Comparison of ENCODE assay signal across 14 mouse cellular contexts in genomic region chr9:49816115-49816650, GRCm38 (mm10). TPM values are rescaled to one million over a fixed set of nuclear protein-coding genes. Genes with fewer than 3 reads are reported as not detected.
DNase-seq lines count a peak whose midpoint lies in the region; ATAC-seq and TF ChIP-seq lines count a peak whose summit lies in the region.
"Had no signal": no experiment of that assay in that cellular context is flagged by ENCODE, and none has a peak within 500 bp of the region (broad histone marks: within the 10 kb centered on the region; RNA-seq: fewer than 3 reads in every experiment).

No protein-coding gene starts in this region.

- no peaks in the 10 kb centered on the region for H3K27me3 ChIP-seq in heart, embryonic 15.5 days
- H3K27me3 ChIP-seq in kidney, adult 2 months (replicated peaks; ENCODE audit: control insufficient read depth, insufficient read depth, low read length): no peaks in the 10 kb centered on the region
- no peaks in the 10 kb centered on the region for H3K27me3 ChIP-seq in embryonic facial prominence, embryonic 10.5 days (replicated peaks; ENCODE audit: low read depth, poor library complexity, severe bottlenecking)
- H3K27me3 ChIP-seq in stomach, embryonic 15.5 days (replicated peaks): no peaks in the 10 kb centered on the region
- H3K27me3 ChIP-seq: embryonic facial prominence, embryonic 13.5 days; liver, embryonic 15.5 days had no signal

- no peak overlapping the region for H3K4me3 ChIP-seq in heart, embryonic 15.5 days
- H3K4me3 ChIP-seq in kidney, adult 2 months (ENCODE audit: insufficient read depth, low read depth, low read length): no peak overlapping the region
- no peak overlapping the region for H3K4me3 ChIP-seq in embryonic facial prominence, embryonic 10.5 days
- no peak overlapping the region for H3K4me3 ChIP-seq in stomach, embryonic 15.5 days (replicated peaks)
- H3K4me3 ChIP-seq in layer of hippocampus, adult 2 months: no peak overlapping the region
- H3K4me3 ChIP-seq: embryonic facial prominence, embryonic 13.5 days; liver, embryonic 15.5 days had no signal

- no peak for TF ChIP-seq POLR2A in kidney, adult 2 months (IDR thresholded peaks at IDR 0.05; ENCODE audit: low read depth, low read length)

- 42% methylated on average over 10 of the region's 10 CpGs for WGBS in heart, embryonic 15.5 days
- WGBS in kidney, adult 2 months: 36% methylated on average over 10 of the region's 10 CpGs
- WGBS in embryonic facial prominence, embryonic 10.5 days: 75% methylated on average over 10 of the region's 10 CpGs
- 51% methylated on average over 10 of the region's 10 CpGs for WGBS in stomach, embryonic 15.5 days

- ATAC-seq in heart, embryonic 15.5 days (replicated peaks; ENCODE audit: insufficient number of reproducible peaks, insufficient read depth, low FRiP score, low read depth): peak; percentile 82
- peak; percentile 27; the same call in 1 of the 2 replicates for ATAC-seq in stomach, embryonic 15.5 days (ENCODE audit: insufficient read depth, low FRiP score, low read depth)

- no peak overlapping the region for H3K9ac ChIP-seq in heart, embryonic 15.5 days
- no peak overlapping the region for H3K9ac ChIP-seq in stomach, embryonic 15.5 days
- H3K9ac ChIP-seq: embryonic facial prominence, embryonic 13.5 days; liver, embryonic 15.5 days had no signal

- DNase-seq in heart, adult 11 months: no peak
- peak; percentile 29 for DNase-seq in kidney, postnatal 14 days
- no peak for DNase-seq in kidney, adult 2 months
- DNase-seq in embryonic facial prominence, embryonic 10.5 days (ENCODE audit: low spot score): peak; percentile 23
- no peak for DNase-seq in layer of hippocampus, adult 2 months (ENCODE audit: low spot score in 2 of 2)
- no peak for DNase-seq in right cerebral cortex, postnatal 4 days
- DNase-seq: cerebellum, adult 8-10 months; kidney, adult 8-10 months; thymus, adult 2 months had no signal

- no peaks in the 10 kb centered on the region for H3K36me3 ChIP-seq in heart, embryonic 15.5 days
- H3K36me3 ChIP-seq in kidney, adult 2 months (ENCODE audit: control insufficient read depth, insufficient read depth, low read length): no peaks in the 10 kb centered on the region
- no peaks in the 10 kb centered on the region for H3K36me3 ChIP-seq in embryonic facial prominence, embryonic 10.5 days (replicated peaks)
- H3K36me3 ChIP-seq in stomach, embryonic 15.5 days: no peaks in the 10 kb centered on the region
- H3K36me3 ChIP-seq: embryonic facial prominence, embryonic 13.5 days; liver, embryonic 15.5 days had no signal

- peak overlapping the region; percentile 85 for H3K27ac ChIP-seq in heart, embryonic 15.5 days
- H3K27ac ChIP-seq in kidney, adult 2 months (ENCODE audit: insufficient read depth, low read depth, low read length): no peak overlapping the region
- no peak overlapping the region for H3K27ac ChIP-seq in embryonic facial prominence, embryonic 10.5 days (replicated peaks)
- H3K27ac ChIP-seq in stomach, embryonic 15.5 days: no peak overlapping the region
- H3K27ac ChIP-seq in layer of hippocampus, adult 2 months: no peak overlapping the region
- H3K27ac ChIP-seq: embryonic facial prominence, embryonic 13.5 days; liver, embryonic 15.5 days had no signal

- H3K4me1 ChIP-seq in heart, embryonic 15.5 days (replicated peaks): peaks cover 9% of the 10 kb centered on the region; the same call in 1 of the 2 replicates
- H3K4me1 ChIP-seq in kidney, adult 2 months (ENCODE audit: control insufficient read depth, insufficient read depth, low read length): no peaks in the 10 kb centered on the region
- peaks cover 11% of the 10 kb centered on the region for H3K4me1 ChIP-seq in embryonic facial prominence, embryonic 10.5 days
- no peaks in the 10 kb centered on the region for H3K4me1 ChIP-seq in stomach, embryonic 15.5 days
- H3K4me1 ChIP-seq: liver, embryonic 15.5 days had no signal

- peak overlapping the region; percentile 37 for H3K4me2 ChIP-seq in heart, embryonic 15.5 days
- no peak overlapping the region for H3K4me2 ChIP-seq in stomach, embryonic 15.5 days
- H3K4me2 ChIP-seq: embryonic facial prominence, embryonic 13.5 days; liver, embryonic 15.5 days had no signal

- H3K9me3 ChIP-seq in heart, embryonic 15.5 days (replicated peaks): no peaks in the 10 kb centered on the region
- H3K9me3 ChIP-seq in embryonic facial prominence, embryonic 10.5 days: no peaks in the 10 kb centered on the region
- no peaks in the 10 kb centered on the region for H3K9me3 ChIP-seq in stomach, embryonic 15.5 days
- H3K9me3 ChIP-seq: embryonic facial prominence, embryonic 13.5 days; liver, embryonic 15.5 days had no signal

- no peak for TF ChIP-seq CTCF in kidney, adult 2 months (conservative IDR thresholded peaks at IDR 0.05; ENCODE audit: insufficient read depth, insufficient read length, low read depth, low read length)
- TF ChIP-seq CTCF in layer of hippocampus, adult 2 months (conservative IDR thresholded peaks at IDR 0.05): no peak

RNA-seq across cellular contexts. Expression of gene Ncam1, which starts 17.5 kb away (rescaled TPM):
- 122 and 124 TPM in 2 replicates for polyA plus RNA-seq in heart, embryonic 15.5 days (2015; fragmentation: Nextera tagmentation; extraction: Ambion mirVana)
- polyA plus RNA-seq in kidney, adult 2 months (2012; rRNA removed): 2.6 and 3.2 TPM in 2 replicates
- 35.2 and 39.1 TPM in 2 replicates for polyA plus RNA-seq in embryonic facial prominence, embryonic 10.5 days (2016; fragmentation: Nextera tagmentation; extraction: Ambion mirVana)
- 95.4 and 97.6 TPM in 2 replicates for polyA plus RNA-seq in stomach, embryonic 15.5 days (2015; fragmentation: Nextera tagmentation; extraction: Ambion mirVana)
- total RNA-seq in layer of hippocampus, adult 2 months (2021): 100 to 1,000 TPM; 303 to 307 TPM
- total RNA-seq: monocyte, adult 5-6 weeks had no signal

Comparison
In these comparisons a context has a peak if more than half of its experiments do, and no peak if none do; other contexts are left out.
1. DNase-seq: peak in kidney, postnatal 14 days (single experiment) and embryonic facial prominence, embryonic 10.5 days (single experiment); none in heart, adult 11 months (single experiment), kidney, adult 2 months (single experiment), layer of hippocampus, adult 2 months (0 of 2) and right cerebral cortex, postnatal 4 days (single experiment).